Mouse (Mus musculus) liver, embryonic 12.5 days (tissue): ENCODE measurements around the gene Acot12. TPM values are rescaled to one million over a fixed set of nuclear protein-coding genes. Genes with fewer than 3 reads are reported as not detected.

Experiments
- ATAC-seq: fragments of 200-750 bp; cut with Nextera tagmentation; 2 replicates; pipeline ENCODE4 v1.8.0; 2017; ENCODE audit warnings: moderate number of reproducible peaks, mild to moderate bottlenecking, moderate library complexity
- H3K27ac ChIP-seq: fragments of 300-500 bp; sonication (generic); 2 replicates; pipeline ENCODE4 v1.5.1; 2016; ENCODE audit warnings: mild to moderate bottlenecking
- H3K27me3 ChIP-seq: fragments of 300-500 bp; sonication (generic); replicated peaks from 2 replicates; pipeline ENCODE4 v1.6.1; 2016; ENCODE audit warnings: mild to moderate bottlenecking, moderate library complexity
- H3K36me3 ChIP-seq: fragments of 300-500 bp; sonication (generic); 2 replicates; pipeline ENCODE4 v1.6.1; 2016; ENCODE audit warnings: mild to moderate bottlenecking, moderate library complexity
- H3K4me1 ChIP-seq: fragments of 300-500 bp; sonication (generic); 2 replicates; pipeline ENCODE4 v1.6.1; 2016
- H3K4me2 ChIP-seq: fragments of 300-500 bp; sonication (generic); 2 replicates; pipeline ENCODE4 v1.6.1; 2016; ENCODE audit warnings: mild to moderate bottlenecking, moderate library complexity
- H3K4me3 ChIP-seq: fragments of 300-500 bp; sonication (generic); 2 replicates; pipeline ENCODE4 v1.5.1; 2016; ENCODE audit warnings: mild to moderate bottlenecking, moderate library complexity
- H3K9ac ChIP-seq: fragments of 300-500 bp; sonication (generic); 2 replicates; pipeline ENCODE4 v1.6.1; 2016; ENCODE audit warnings: mild to moderate bottlenecking, moderate library complexity
- H3K9me3 ChIP-seq: fragments of 300-500 bp; sonication (generic); replicated peaks from 2 replicates; pipeline ENCODE4 v1.6.1; 2016; ENCODE audit warnings: mild to moderate bottlenecking, moderate library complexity
- WGBS: fragments of 180-500 bp; shearing (Covaris S2); methylation state at CpG from one replicate; pipeline ENCODE4 v1.1.7; 2016; ENCODE audit not compliant: insufficient replicate concordance; 5-methylcytosine and 5-hydroxymethylcytosine counted together
- polyA plus RNA-seq: library from polyadenylated mRNA; unstranded; fragments of >200 nt; fragmentation: Nextera tagmentation; extraction: Ambion mirVana; gene quantifications from 2 replicates; pipeline ENCODE4 v1.2.1, GENCODE M21; 2016

Gene Acot12
- polyA plus RNA-seq, 1 experiment from 2014 or later, result 1.4 TPM

DNA sequence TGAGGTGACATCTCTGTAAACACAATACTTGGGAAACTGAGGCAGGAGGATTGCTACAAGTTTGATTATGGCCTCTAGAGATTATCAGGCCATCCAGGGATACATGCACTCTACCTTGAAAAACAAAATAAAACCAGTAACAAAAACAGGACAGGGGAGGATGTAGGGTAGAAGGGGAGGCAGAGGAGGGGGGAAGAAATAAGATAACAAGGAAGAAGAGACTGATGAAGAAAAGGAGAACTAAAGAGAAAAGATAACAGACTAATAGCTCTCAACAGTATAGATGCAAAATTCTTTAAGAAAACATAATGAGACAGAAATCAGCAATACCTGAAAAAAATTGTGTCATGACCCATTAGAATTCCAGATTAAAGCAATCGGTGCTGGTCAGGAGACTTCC, 4.1 kb upstream of the Acot12 start:
- Histone ChIP-seq H3K9ac (no peak overlapping the region), H3K4me2 (no peak overlapping the region), H3K27ac (no peak overlapping the region), H3K36me3 (no peaks in the 10 kb centered on the region), H3K4me3 (no peak overlapping the region), H3K4me1 (no peaks in the 10 kb centered on the region), H3K27me3 (peaks cover 22% of the 10 kb centered on the region), H3K9me3 (no peaks in the 10 kb centered on the region)
- WGBS, result 88% methylated on average over 1 of the region's 1 CpGs
- no peak for ATAC-seq

GRCm38 (mm10) chr13:91740851-91741250, 461 bp upstream of the Acot12 start:
- H3K4me2 ChIP-seq, result peak overlapping the region; percentile 59
- peak; percentile 54; the same call in 1 of the 2 replicates for ATAC-seq
- no peaks in the 10 kb centered on the region for H3K9me3 ChIP-seq
- H3K27me3 ChIP-seq, result peaks cover 30% of the 10 kb centered on the region
- no peaks in the 10 kb centered on the region for H3K4me1 ChIP-seq
- peak overlapping the region; percentile 39 for H3K4me3 ChIP-seq
- H3K9ac ChIP-seq, result no peak overlapping the region
- 55% methylated on average over 6 of the region's 6 CpGs for WGBS
- peak overlapping the region; percentile 64; the same call in 1 of the 2 replicates for H3K27ac ChIP-seq
- no peaks in the 10 kb centered on the region for H3K36me3 ChIP-seq

DNA sequence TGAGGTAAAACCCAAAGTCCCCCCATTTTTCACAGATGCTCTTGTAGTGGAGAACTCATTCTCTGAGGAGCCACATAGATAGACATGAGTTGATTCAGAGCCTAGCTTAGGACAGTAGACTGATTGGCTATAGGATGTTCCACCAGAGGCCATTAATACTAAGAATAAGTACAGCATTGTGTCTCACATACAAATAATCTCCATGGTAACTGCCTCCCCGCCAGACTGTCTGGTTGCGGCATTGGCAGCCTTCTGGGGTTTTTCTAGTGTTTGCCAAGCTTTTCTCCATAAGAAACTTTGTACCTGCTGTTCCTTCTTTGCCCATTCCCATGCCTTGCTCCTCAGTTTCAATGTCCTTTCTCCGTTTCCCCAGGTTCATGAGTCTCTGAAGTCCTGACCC, 1.9 kb downstream of the Acot12 start:
- no peak overlapping the region for H3K9ac ChIP-seq
- H3K9me3 ChIP-seq, result no peaks in the 10 kb centered on the region
- 83% methylated on average over 3 of the region's 3 CpGs for WGBS
- no peak for ATAC-seq
- H3K4me2 ChIP-seq, result no peak overlapping the region
- H3K27ac ChIP-seq, result no peak overlapping the region
- H3K27me3 ChIP-seq, result peaks cover 30% of the 10 kb centered on the region
- H3K36me3 ChIP-seq, result no peaks in the 10 kb centered on the region
- no peaks in the 10 kb centered on the region for H3K4me1 ChIP-seq
- no peak overlapping the region for H3K4me3 ChIP-seq

- 49% methylated on average over 5 of the region's 5 CpGs for WGBS
- Histone ChIP-seq H3K4me1 (no peaks in the 10 kb centered on the region), H3K9me3 (no peaks in the 10 kb centered on the region), H3K27ac (no peak overlapping the region), H3K36me3 (no peaks in the 10 kb centered on the region), H3K9ac (no peak overlapping the region), H3K4me2 (no peak overlapping the region), H3K27me3 (peaks cover 15% of the 10 kb centered on the region), H3K4me3 (no peak overlapping the region)
- ATAC-seq, result no peak
Measured at GRCm38 (mm10) chr13:91746470-91746869, 5.2 kb downstream of the Acot12 start.

GRCm38 (mm10) chr13:91748401-91748800, 7.1 kb downstream of the Acot12 start:
- H3K9ac ChIP-seq, result no peak overlapping the region
- H3K27me3 ChIP-seq, result no peaks in the 10 kb centered on the region; the same call in 1 of the 2 replicates
- H3K36me3 ChIP-seq, result no peaks in the 10 kb centered on the region
- no peaks in the 10 kb centered on the region for H3K4me1 ChIP-seq
- H3K4me3 ChIP-seq, result no peak overlapping the region
- no peak for ATAC-seq
- 70% methylated on average over 2 of the region's 2 CpGs for WGBS
- no peaks in the 10 kb centered on the region for H3K9me3 ChIP-seq
- H3K4me2 ChIP-seq, result no peak overlapping the region
- no peak overlapping the region for H3K27ac ChIP-seq

DNA sequence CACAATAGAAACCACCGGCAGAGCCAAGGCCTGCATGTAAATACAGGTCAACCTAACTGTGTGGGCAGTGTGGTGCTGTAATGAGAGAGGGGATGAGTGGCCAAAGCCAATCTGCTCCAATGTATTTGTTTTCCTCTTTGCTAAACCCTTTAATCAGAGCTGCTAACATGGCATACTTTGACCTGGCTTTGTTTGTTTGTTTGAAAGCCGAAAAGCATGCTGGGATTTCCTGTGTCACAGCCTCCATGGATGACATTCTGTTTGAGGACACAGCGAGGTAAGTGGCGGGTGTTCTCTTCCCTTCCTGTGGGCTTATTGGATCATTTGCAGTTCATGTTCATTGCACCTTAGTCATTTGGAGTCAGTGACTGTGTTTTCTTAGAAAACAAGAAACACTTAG, 8.7 kb downstream of the Acot12 start:
- WGBS, result 74% methylated on average over 4 of the region's 4 CpGs
- ATAC-seq, result no peak
- no peak overlapping the region for H3K27ac ChIP-seq
- H3K27me3 ChIP-seq, result no peaks in the 10 kb centered on the region
- no peaks in the 10 kb centered on the region for H3K9me3 ChIP-seq
- H3K4me1 ChIP-seq, result no peaks in the 10 kb centered on the region
- no peaks in the 10 kb centered on the region for H3K36me3 ChIP-seq
- H3K4me3 ChIP-seq, result no peak overlapping the region
- no peak overlapping the region for H3K9ac ChIP-seq
- no peak overlapping the region for H3K4me2 ChIP-seq

DNA sequence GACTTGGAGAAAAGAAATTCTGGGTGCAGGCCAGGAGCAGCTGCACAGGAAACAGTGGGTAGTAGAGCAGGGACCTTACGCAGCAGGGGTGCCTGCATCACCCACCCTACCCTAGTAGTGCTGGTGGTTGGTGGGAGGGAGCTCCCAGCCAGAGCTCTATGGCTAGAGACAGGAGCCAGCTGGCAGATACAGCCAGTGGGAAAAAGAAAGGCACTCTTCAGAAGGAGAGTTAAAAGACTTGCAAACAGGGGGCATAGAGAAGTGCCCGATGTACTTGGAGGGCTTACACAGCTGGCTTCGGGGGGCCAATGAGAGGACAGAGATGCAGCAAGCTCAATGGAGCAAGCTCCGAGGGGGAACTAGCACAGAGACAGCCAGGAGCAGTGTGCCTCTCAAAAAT, 12.4 kb downstream of the Acot12 start:
- 52% methylated on average over 4 of the region's 4 CpGs for WGBS
- H3K9ac ChIP-seq, result no peak overlapping the region

DNA sequence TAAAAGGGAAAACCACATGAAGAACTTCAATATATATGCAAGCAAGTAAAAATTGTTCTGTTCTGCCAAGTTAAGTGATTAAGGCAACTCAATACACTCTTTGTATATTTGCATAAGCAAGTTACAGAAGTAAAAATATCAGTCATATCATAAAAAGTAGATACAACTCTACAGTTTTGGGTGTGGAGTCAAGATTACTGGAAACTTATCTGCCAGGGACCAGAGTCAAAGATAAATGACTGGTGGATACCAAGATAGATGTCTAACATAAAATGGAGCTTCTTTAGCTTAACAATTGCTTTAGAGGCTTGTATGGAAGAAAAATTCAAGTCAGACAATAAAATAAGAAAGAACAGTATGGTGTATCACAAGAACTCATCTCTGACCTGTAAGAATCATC, 13.4 kb downstream of the Acot12 start:
- no peak overlapping the region for H3K4me3 ChIP-seq
- H3K9ac ChIP-seq, result no peak overlapping the region
- H3K27me3 ChIP-seq, result no peaks in the 10 kb centered on the region
- no peaks in the 10 kb centered on the region for H3K36me3 ChIP-seq
- ATAC-seq, result no peak
- no peak overlapping the region for H3K4me2 ChIP-seq
- no peaks in the 10 kb centered on the region for H3K9me3 ChIP-seq
- no peaks in the 10 kb centered on the region for H3K4me1 ChIP-seq
- H3K27ac ChIP-seq, result no peak overlapping the region

More for the DNA sequence above, 12.4 kb downstream of the Acot12 start:
- H3K4me2 ChIP-seq, result no peak overlapping the region
- H3K9me3 ChIP-seq, result no peaks in the 10 kb centered on the region
- no peaks in the 10 kb centered on the region for H3K27me3 ChIP-seq
- no peak overlapping the region for H3K4me3 ChIP-seq
- H3K27ac ChIP-seq, result no peak overlapping the region
- no peak for ATAC-seq
- no peaks in the 10 kb centered on the region for H3K36me3 ChIP-seq
- no peaks in the 10 kb centered on the region for H3K4me1 ChIP-seq

- Histone ChIP-seq H3K27me3 (no peaks in the 10 kb centered on the region), H3K4me2 (no peak overlapping the region), H3K4me1 (no peaks in the 10 kb centered on the region), H3K9me3 (no peaks in the 10 kb centered on the region), H3K27ac (no peak overlapping the region), H3K4me3 (no peak overlapping the region), H3K36me3 (no peaks in the 10 kb centered on the region), H3K9ac (no peak overlapping the region)
- no peak for ATAC-seq
- 78% methylated on average over 4 of the region's 4 CpGs for WGBS
Measured at GRCm38 (mm10) chr13:91756230-91756629, 14.9 kb downstream of the Acot12 start.

- Histone ChIP-seq H3K4me1 (no peaks in the 10 kb centered on the region), H3K9me3 (no peaks in the 10 kb centered on the region), H3K4me2 (no peak overlapping the region), H3K4me3 (no peak overlapping the region), H3K9ac (no peak overlapping the region), H3K36me3 (no peaks in the 10 kb centered on the region), H3K27me3 (no peaks in the 10 kb centered on the region), H3K27ac (no peak overlapping the region)
- ATAC-seq, result no peak
- 57% methylated on average over 7 of the region's 7 CpGs for WGBS
Measured at GRCm38 (mm10) chr13:91758316-91759048, 17.2 kb downstream of the Acot12 start.

DNA sequence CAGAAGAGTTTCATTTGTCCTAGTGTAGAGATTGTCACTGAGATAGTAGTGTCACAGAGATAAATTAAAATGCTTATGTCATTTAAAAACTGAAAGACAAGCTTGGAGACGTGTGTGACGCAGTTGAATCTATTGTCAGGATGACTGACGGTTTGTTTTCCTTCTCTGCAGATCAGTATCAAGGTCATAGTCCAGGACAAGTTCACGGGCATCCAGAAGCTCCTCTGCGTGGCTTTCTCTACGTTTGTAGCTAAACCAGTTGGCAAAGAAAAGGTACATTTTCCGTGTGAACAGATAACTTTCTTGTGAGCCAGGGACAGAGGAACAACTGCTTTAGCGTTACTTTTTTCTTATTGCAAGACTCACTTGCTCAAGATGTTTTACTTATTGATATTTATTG, 18.5 kb downstream of the Acot12 start:
- 55% methylated on average over 8 of the region's 8 CpGs for WGBS
- Histone ChIP-seq H3K4me2 (no peak overlapping the region), H3K27me3 (no peaks in the 10 kb centered on the region), H3K9me3 (no peaks in the 10 kb centered on the region), H3K27ac (no peak overlapping the region), H3K4me1 (no peaks in the 10 kb centered on the region), H3K4me3 (no peak overlapping the region), H3K9ac (no peak overlapping the region), H3K36me3 (no peaks in the 10 kb centered on the region)
- ATAC-seq, result no peak

DNA sequence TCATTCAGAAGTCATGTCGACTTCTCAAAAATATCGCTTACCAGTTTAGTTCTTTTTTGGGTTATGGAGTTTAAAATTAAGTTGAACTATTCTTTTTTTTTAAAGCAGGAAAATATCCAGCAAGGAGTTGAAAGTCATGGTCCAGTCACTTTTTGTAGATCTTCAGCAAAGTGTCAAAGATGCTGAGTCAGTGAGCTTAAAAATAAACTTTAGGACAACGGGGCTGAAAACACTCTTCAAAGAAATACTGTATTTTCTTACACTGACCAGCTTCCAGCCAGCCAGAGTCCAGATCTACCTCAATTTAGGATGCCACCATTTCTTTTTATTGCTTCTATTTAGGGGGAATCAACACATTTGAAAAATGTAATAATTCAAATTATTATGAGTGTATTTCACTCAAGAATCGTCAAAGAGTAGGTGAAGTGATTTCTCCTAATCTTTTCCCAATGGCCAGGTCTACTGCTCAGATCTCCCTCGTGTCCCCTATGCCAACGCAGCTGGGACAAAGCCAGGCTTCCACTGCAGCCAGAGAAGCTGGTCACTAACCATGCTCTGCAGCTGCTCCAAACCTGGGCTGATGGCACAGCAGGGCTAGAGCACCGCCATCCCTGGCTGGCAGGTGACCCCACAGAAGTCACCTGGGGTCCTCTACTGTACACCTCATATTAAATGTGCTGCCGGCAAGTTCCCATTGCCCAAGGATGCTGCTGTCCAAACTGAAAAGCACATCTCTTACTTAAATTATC, 19.2 kb downstream of the Acot12 start:
- Histone ChIP-seq H3K27me3 (no peaks in the 10 kb centered on the region), H3K9ac (no peak overlapping the region), H3K4me1 (no peaks in the 10 kb centered on the region), H3K36me3 (no peaks in the 10 kb centered on the region), H3K4me2 (no peak overlapping the region), H3K9me3 (no peaks in the 10 kb centered on the region), H3K27ac (no peak overlapping the region), H3K4me3 (no peak overlapping the region)
- ATAC-seq, result no peak
- 74% methylated on average over 8 of the region's 8 CpGs for WGBS
